Mouse (Mus musculus): ENCODE results near the gene Rnh1. TPM values are rescaled to one million over a fixed set of nuclear protein-coding genes. Genes with fewer than 3 reads are reported as not detected.
A peak's percentile ranks its signal among the peaks of the same experiment; 100 is the strongest.

Rnh1 gene
- 109 and 116 TPM in 2 replicates for polyA plus RNA-seq (2014; fragmentation: Nextera tagmentation; extraction: Ambion mirVana)

- Histone ChIP-seq H3K9me3 (ENCODE audit: control insufficient read depth, low read length) (no peaks in the 10 kb centered on the region), H3K4me3 (ENCODE audit: control insufficient read depth in 1 of 2, insufficient read depth in 1 of 2, low read depth in 1 of 2, low read length in 2 of 2) (peak within 1 kb of the TSS; percentile 57 to 91), H3K9ac (ENCODE audit: low read length) (peak within 1 kb of the TSS; percentile 72), H3K4me2 (ENCODE audit: low read length) (peak within 1 kb of the TSS; percentile 73), H3K27ac (replicated peaks in 1 of 2; ENCODE audit: control insufficient read depth in 1 of 2, insufficient read depth in 1 of 2, low read depth in 2 of 2, low read length in 2 of 2) (peak within 1 kb of the TSS; percentile 96 to 99), H3K27me3 (ENCODE audit: control insufficient read depth, insufficient read depth, low read length) (peaks cover 9% of the 10 kb centered on the region; the same call in 1 of the 2 replicates), H3K36me3 (ENCODE audit: control insufficient read depth, insufficient read depth, low read length) (no peaks in the 10 kb centered on the region), H3K4me1 (ENCODE audit: control insufficient read depth in 2 of 2, insufficient read depth in 2 of 2, low read length in 2 of 2) (peaks cover 10 to 19% of the 10 kb centered on the region in 2 experiments; a peak in 3 of 4 replicates)
- ATAC-seq (ENCODE audit: insufficient number of reproducible peaks, insufficient read depth, low FRiP score, low read depth) = peak; percentile 95
- 3% methylated on average over 55 of the region's 55 CpGs for whole genome bisulfite sequencing
Observed at GRCm38 (mm10) chr7:141172116-141173006, at the start of gene Rnh1. TSS of gene Rnh1 (minus strand) at chr7:141172857.

DNA sequence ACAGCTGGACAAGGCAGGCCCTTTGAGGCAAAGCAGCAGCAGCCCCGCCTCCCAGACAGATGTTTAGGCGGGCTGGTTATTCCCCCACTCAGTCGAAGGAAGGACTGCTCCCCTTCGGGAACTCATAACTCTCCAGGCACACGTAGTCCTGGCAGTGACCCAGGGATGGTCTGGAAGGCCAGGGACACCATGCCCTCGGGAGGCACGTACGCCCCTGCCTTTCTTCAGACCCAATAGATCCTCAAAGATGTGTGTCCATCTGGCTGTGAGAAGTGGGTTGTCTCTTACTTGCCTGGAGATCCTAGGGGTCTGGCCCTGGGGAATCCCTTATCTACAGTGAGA, 49.4 kb upstream of the Rnh1 start:
- peak overlapping the region; percentile 92 for H3K4me2 ChIP-seq (ENCODE audit: low read length)
- peak overlapping the region; percentile 63; the same call in 1 of the 2 replicates for H3K9ac ChIP-seq (ENCODE audit: low read length)
- H3K9me3 ChIP-seq (ENCODE audit: control insufficient read depth, low read length) = no peaks in the 10 kb centered on the region
- peaks cover 15 to 21% of the 10 kb centered on the region in 2 experiments for H3K4me1 ChIP-seq (ENCODE audit: control insufficient read depth in 2 of 2, insufficient read depth in 2 of 2, low read length in 2 of 2)
- H3K4me3 ChIP-seq (ENCODE audit: control insufficient read depth in 1 of 2, insufficient read depth in 1 of 2, low read depth in 1 of 2, low read length in 2 of 2) = peak overlapping the region; percentile 6 to 77; a peak in 3 of 4 replicates
- H3K27me3 ChIP-seq (ENCODE audit: control insufficient read depth, insufficient read depth, low read length) = no peaks in the 10 kb centered on the region
- 4% methylated on average over 8 of the region's 8 CpGs for WGBS
- peak overlapping the region; percentile 88 to 93 for H3K27ac ChIP-seq (replicated peaks in 1 of 2; ENCODE audit: control insufficient read depth in 1 of 2, insufficient read depth in 1 of 2, low read depth in 2 of 2, low read length in 2 of 2)
- ATAC-seq (ENCODE audit: insufficient number of reproducible peaks, insufficient read depth, low FRiP score, low read depth) = no peak
- 0 out of 2 replicates have a peak, but pooled peaks cover 11% of the 10 kb centered on the region for H3K36me3 ChIP-seq (ENCODE audit: control insufficient read depth, insufficient read depth, low read length)

- Histone ChIP-seq H3K27me3 (ENCODE audit: control insufficient read depth, insufficient read depth, low read length) (no peaks in the 10 kb centered on the region), H3K4me1 (ENCODE audit: control insufficient read depth in 2 of 2, insufficient read depth in 2 of 2, low read length in 2 of 2) (peaks cover 18 to 25% of the 10 kb centered on the region in 2 experiments), H3K36me3 (ENCODE audit: control insufficient read depth, insufficient read depth, low read length) (0 out of 2 replicates have a peak, but pooled peaks cover 11% of the 10 kb centered on the region), H3K9ac (ENCODE audit: low read length) (peak overlapping the region; percentile 92), H3K4me2 (ENCODE audit: low read length) (peak overlapping the region; percentile 92), H3K27ac (replicated peaks in 1 of 2; ENCODE audit: control insufficient read depth in 1 of 2, insufficient read depth in 1 of 2, low read depth in 2 of 2, low read length in 2 of 2) (peak overlapping the region; percentile 88 to 93), H3K9me3 (ENCODE audit: control insufficient read depth, low read length) (no peaks in the 10 kb centered on the region), H3K4me3 (ENCODE audit: control insufficient read depth in 1 of 2, insufficient read depth in 1 of 2, low read depth in 1 of 2, low read length in 2 of 2) (peak overlapping the region; percentile 73 to 77)
- ATAC-seq (ENCODE audit: insufficient number of reproducible peaks, insufficient read depth, low FRiP score, low read depth) = peak; percentile 95
- 2% methylated on average over 43 of the region's 44 CpGs for WGBS
Observed at GRCm38 (mm10) chr7:141221249-141222125, 48.8 kb upstream of the Rnh1 start.

GRCm38 (mm10) chr7:141220377-141220776, 47.7 kb upstream of the Rnh1 start:
- H3K4me3 ChIP-seq (ENCODE audit: control insufficient read depth in 1 of 2, insufficient read depth in 1 of 2, low read depth in 1 of 2, low read length in 2 of 2) = peak overlapping the region; percentile 73 to 77
- no peaks in the 10 kb centered on the region for H3K9me3 ChIP-seq (ENCODE audit: control insufficient read depth, low read length)
- H3K36me3 ChIP-seq (ENCODE audit: control insufficient read depth, insufficient read depth, low read length) = 0 out of 2 replicates have a peak, but pooled peaks cover 11% of the 10 kb centered on the region
- no peak for ATAC-seq (ENCODE audit: insufficient number of reproducible peaks, insufficient read depth, low FRiP score, low read depth)
- peak overlapping the region; percentile 92 for H3K9ac ChIP-seq (ENCODE audit: low read length)
- peak overlapping the region; percentile 92 for H3K4me2 ChIP-seq (ENCODE audit: low read length)
- peak overlapping the region in 1 of 2 experiments; percentile 82; a peak in 1 of 4 replicates for H3K27ac ChIP-seq (replicated peaks in 1 of 2; ENCODE audit: control insufficient read depth in 1 of 2, insufficient read depth in 1 of 2, low read depth in 2 of 2, low read length in 2 of 2)
- peaks cover 20 to 31% of the 10 kb centered on the region in 2 experiments for H3K4me1 ChIP-seq (ENCODE audit: control insufficient read depth in 2 of 2, insufficient read depth in 2 of 2, low read length in 2 of 2)
- 75% methylated on average over 1 of the region's 1 CpGs for whole genome bisulfite sequencing
- H3K27me3 ChIP-seq (ENCODE audit: control insufficient read depth, insufficient read depth, low read length) = no peaks in the 10 kb centered on the region

DNA sequence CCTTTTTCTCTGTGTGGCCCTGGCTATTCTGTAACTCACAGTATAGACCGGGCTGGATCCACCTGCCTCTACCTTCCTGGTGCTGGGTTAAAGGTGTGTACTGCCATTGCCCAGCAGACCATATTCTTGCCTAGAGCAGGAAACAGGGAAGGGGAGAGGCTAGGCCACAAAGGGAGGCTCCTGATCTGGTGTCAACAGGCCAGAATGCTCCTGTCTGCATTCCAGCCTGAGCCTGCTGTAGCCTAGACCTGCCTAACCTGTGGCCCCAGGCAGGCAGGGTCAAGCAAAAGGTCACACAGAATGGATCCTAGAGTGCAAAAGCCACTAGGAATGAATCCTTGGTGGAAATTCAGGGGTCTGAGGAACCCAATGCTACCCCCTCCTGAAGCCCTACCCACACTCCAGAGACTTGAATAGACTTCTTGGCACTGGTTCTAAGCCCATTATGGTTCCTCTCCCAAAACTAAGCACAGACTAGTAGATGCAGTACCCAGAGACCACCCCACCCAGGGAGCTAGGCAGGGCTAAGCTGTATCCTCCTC, 47.0 kb upstream of the Rnh1 start:
- H3K9me3 ChIP-seq (ENCODE audit: control insufficient read depth, low read length) = no peaks in the 10 kb centered on the region
- 0 out of 2 replicates have a peak, but pooled peaks cover 11% of the 10 kb centered on the region for H3K36me3 ChIP-seq (ENCODE audit: control insufficient read depth, insufficient read depth, low read length)
- H3K4me2 ChIP-seq (ENCODE audit: low read length) = peak overlapping the region; percentile 92; the same call in 1 of the 2 replicates
- H3K27me3 ChIP-seq (ENCODE audit: control insufficient read depth, insufficient read depth, low read length) = no peaks in the 10 kb centered on the region
- no peak overlapping the region for H3K27ac ChIP-seq (replicated peaks in 1 of 2; ENCODE audit: control insufficient read depth in 1 of 2, insufficient read depth in 1 of 2, low read depth in 2 of 2, low read length in 2 of 2)
- no peak for ATAC-seq (ENCODE audit: insufficient number of reproducible peaks, insufficient read depth, low FRiP score, low read depth)
- H3K4me1 ChIP-seq (ENCODE audit: control insufficient read depth in 2 of 2, insufficient read depth in 2 of 2, low read length in 2 of 2) = peaks cover 24 to 38% of the 10 kb centered on the region in 2 experiments
- 93% methylated on average over 1 of the region's 1 CpGs for WGBS
- no peak overlapping the region for H3K4me3 ChIP-seq (ENCODE audit: control insufficient read depth in 1 of 2, insufficient read depth in 1 of 2, low read depth in 1 of 2, low read length in 2 of 2)
- H3K9ac ChIP-seq (ENCODE audit: low read length) = 0 out of 2 replicates have a peak overlapping the region, but pooled peaks have one; percentile 2

GRCm38 (mm10) chr7:141218557-141219133, 46.0 kb upstream of the Rnh1 start:
- no peak overlapping the region for H3K4me3 ChIP-seq (ENCODE audit: control insufficient read depth in 1 of 2, insufficient read depth in 1 of 2, low read depth in 1 of 2, low read length in 2 of 2)
- H3K36me3 ChIP-seq (ENCODE audit: control insufficient read depth, insufficient read depth, low read length) = 0 out of 2 replicates have a peak, but pooled peaks cover 11% of the 10 kb centered on the region
- no peaks in the 10 kb centered on the region for H3K9me3 ChIP-seq (ENCODE audit: control insufficient read depth, low read length)
- H3K9ac ChIP-seq (ENCODE audit: low read length) = no peak overlapping the region
- no peaks in the 10 kb centered on the region; the same call in 1 of the 2 replicates for H3K27me3 ChIP-seq (ENCODE audit: control insufficient read depth, insufficient read depth, low read length)
- no peak overlapping the region for H3K4me2 ChIP-seq (ENCODE audit: low read length)
- no peak overlapping the region for H3K27ac ChIP-seq (replicated peaks in 1 of 2; ENCODE audit: control insufficient read depth in 1 of 2, insufficient read depth in 1 of 2, low read depth in 2 of 2, low read length in 2 of 2)
- ATAC-seq (ENCODE audit: insufficient number of reproducible peaks, insufficient read depth, low FRiP score, low read depth) = no peak
- H3K4me1 ChIP-seq (ENCODE audit: control insufficient read depth in 2 of 2, insufficient read depth in 2 of 2, low read length in 2 of 2) = peaks cover 24 to 38% of the 10 kb centered on the region in 2 experiments
- 94% methylated on average over 5 of the region's 5 CpGs for WGBS
